Mouse (Mus musculus): ENCODE data around the gene Ypel3. TPM values are rescaled to one million over a fixed set of nuclear protein-coding genes. Genes with fewer than 3 reads are reported as not detected.

Gene Ypel3
- polyA plus RNA-seq, 1 experiment from 2014 or later: 160 TPM

DNA sequence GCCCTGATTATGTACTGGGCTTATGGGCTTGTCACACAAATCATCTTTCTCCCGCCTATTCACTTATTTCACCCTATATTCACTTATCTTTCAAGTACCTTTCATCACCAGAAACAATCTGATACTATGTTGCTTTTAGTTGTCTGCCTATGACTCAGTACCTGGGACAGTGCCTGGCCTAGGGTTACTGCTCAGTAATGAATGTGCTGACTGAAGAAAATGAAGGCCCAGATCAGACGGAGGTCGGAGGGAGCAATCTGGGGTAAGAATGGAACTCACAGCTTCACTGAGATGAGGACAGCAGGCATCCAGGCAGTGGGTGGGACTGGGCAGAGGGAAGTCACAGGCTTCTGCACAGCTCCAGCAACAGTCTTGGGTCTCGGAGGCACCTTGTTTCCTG, 30.6 kb downstream of the Ypel3 start:
- H3K27me3 ChIP-seq (replicated peaks): no peaks in the 10 kb centered on the region
- 69% methylated on average over 4 of the region's 4 CpGs for WGBS
- H3K4me2 ChIP-seq (replicated peaks): peak overlapping the region; percentile 96
- no peak for ATAC-seq (ENCODE audit: low FRiP score, low read depth)
- no peak overlapping the region for H3K27ac ChIP-seq
- no peaks in the 10 kb centered on the region for H3K9me3 ChIP-seq
- peaks cover 20% of the 10 kb centered on the region for H3K4me1 ChIP-seq
- 0 out of 2 replicates have a peak overlapping the region, but pooled peaks have one; percentile 73 for H3K9ac ChIP-seq
- peaks cover 9% of the 10 kb centered on the region; the same call in 1 of the 2 replicates for H3K36me3 ChIP-seq
- H3K4me3 ChIP-seq: no peak overlapping the region

DNA sequence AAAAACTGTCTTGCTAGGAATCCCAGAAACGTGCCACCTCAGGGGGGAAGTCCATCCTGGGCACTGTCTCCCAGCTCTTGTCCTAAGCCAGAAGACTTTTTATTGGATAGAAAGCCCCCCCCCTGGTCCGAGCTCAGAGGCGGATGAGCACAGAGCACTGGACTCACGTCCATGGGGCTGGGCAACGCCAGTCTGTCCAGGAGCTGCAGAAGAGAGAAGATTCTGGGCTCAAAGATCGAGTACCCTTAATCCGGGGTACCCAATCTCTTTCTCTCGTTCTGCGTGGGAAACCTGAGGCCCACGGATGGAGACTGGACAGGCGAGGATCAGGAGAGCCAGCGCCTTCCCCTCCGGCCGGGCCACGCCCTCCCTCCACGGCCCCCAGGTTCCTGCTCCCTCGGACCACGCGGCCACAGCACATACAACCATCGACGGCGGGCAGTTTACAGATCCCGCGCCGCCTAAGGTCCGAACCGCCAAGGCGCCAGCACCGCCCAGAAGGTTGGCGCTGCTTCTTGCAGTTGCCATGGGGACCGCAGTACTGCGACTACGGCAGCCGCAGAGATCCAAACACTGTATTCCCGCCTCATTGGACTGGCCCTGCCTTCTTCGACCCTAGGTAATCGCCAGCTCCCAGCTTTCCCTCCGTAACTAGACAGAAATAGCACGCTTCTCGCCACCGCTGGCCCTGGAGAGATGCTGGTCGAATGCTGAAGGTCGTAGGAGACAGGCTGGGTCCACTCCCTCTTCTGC, 32.1 kb downstream of the Ypel3 start:
- peaks cover 20% of the 10 kb centered on the region for H3K4me1 ChIP-seq
- H3K27ac ChIP-seq: no peak overlapping the region
- H3K9me3 ChIP-seq: no peaks in the 10 kb centered on the region
- H3K9ac ChIP-seq: peak overlapping the region; percentile 73
- WGBS: 1% methylated on average over 43 of the region's 43 CpGs
- H3K27me3 ChIP-seq (replicated peaks): no peaks in the 10 kb centered on the region
- H3K4me3 ChIP-seq: peak overlapping the region; percentile 64
- peak overlapping the region; percentile 96 for H3K4me2 ChIP-seq (replicated peaks)
- H3K36me3 ChIP-seq: no peaks in the 10 kb centered on the region; the same call in 1 of the 2 replicates
- peak; percentile 90 for ATAC-seq (ENCODE audit: low FRiP score, low read depth)

DNA sequence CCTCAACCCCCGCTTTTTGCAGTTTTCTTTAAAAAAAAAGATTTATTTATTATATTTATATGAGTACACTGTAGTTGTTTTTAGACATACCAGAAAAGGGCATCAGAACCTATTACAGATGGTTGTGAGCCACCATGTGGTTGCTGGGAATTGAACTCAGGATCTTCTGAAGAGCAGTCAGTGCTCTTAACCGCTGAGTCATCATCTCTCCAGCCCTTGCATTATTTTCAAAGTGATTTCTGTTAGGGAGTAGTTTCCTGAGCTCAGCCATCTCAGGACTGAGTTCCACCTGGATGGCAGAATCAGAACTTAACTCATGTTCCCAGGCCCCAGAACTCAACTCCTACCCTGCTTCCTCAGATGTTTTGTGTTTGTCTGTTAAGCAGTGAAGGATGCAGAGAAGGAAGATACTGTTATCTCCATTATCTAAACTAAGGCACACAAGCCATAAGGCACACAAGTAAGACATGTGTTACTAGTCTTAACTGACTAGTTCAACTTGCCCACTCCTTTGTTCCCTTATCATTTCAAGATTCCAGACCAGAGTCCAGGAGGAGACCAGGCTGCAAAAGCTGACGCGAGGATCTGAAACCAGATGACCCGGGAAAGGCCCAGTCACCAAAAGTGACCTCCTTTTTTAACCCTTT, 33.1 kb downstream of the Ypel3 start:
- ATAC-seq (ENCODE audit: low FRiP score, low read depth): no peak
- peak overlapping the region; percentile 96; the same call in 1 of the 2 replicates for H3K4me2 ChIP-seq (replicated peaks)
- no peak overlapping the region for H3K9ac ChIP-seq
- peaks cover 20% of the 10 kb centered on the region for H3K4me1 ChIP-seq
- no peaks in the 10 kb centered on the region; the same call in 1 of the 2 replicates for H3K36me3 ChIP-seq
- no peaks in the 10 kb centered on the region for H3K27me3 ChIP-seq (replicated peaks)
- WGBS: 79% methylated on average over 5 of the region's 5 CpGs
- H3K4me3 ChIP-seq: no peak overlapping the region
- no peaks in the 10 kb centered on the region for H3K9me3 ChIP-seq
- H3K27ac ChIP-seq: no peak overlapping the region

DNA sequence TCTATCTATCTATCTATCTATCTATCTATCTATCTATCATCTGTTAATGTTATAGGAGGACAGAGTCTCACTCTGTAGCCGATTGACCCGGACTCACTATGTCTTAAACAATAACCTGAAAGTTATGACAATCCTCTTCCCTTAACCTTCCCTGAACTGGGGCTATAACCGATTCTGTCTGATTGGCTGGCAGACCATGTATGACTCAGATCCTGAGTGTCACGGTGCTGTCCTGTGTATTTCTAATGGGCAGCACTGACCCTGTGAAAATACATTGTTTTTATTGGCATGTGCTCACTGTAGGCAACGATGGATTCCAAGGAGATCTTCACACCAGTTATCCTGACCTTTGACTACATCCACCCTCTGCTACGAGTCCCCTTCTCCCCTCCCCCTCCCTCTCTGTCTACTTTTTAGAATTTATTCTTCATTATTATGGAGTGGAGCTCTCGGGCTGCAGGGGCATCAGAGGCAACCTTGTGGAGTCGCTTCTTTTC, 39.0 kb downstream of the Ypel3 start:
- Histone ChIP-seq H3K9me3 (no peaks in the 10 kb centered on the region), H3K36me3 (no peaks in the 10 kb centered on the region), H3K9ac (no peak overlapping the region), H3K27me3 (replicated peaks) (no peaks in the 10 kb centered on the region), H3K4me3 (no peak overlapping the region), H3K4me1 (no peaks in the 10 kb centered on the region), H3K27ac (no peak overlapping the region), H3K4me2 (replicated peaks) (no peak overlapping the region)
- no peak for ATAC-seq (ENCODE audit: low FRiP score, low read depth)
- WGBS: 54% methylated on average over 8 of the region's 8 CpGs

DNA sequence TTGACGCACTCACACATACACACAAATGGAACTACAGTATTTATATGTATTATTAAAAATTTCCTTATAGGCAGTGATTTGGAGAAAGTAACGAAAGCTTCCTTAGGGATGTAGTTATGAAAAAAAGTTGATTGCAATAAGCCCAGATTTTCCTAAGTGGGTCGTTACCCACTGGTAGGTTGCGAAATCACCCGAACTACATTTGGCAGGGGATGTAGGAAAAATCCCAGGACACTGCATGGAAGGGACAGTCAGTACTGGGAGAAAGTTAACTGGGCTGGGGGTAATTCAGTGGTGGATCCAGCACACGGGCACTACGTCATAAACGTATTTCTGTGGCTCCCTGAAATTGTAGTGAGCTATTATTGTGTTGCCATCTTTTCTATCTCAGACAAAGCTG, 39.7 kb downstream of the Ypel3 start:
- Histone ChIP-seq H3K4me2 (replicated peaks) (no peak overlapping the region), H3K9me3 (no peaks in the 10 kb centered on the region), H3K4me1 (no peaks in the 10 kb centered on the region), H3K27ac (no peak overlapping the region), H3K36me3 (no peaks in the 10 kb centered on the region), H3K9ac (no peak overlapping the region), H3K4me3 (no peak overlapping the region), H3K27me3 (replicated peaks) (no peaks in the 10 kb centered on the region)
- 91% methylated on average over 8 of the region's 8 CpGs for WGBS
- no peak for ATAC-seq (ENCODE audit: low FRiP score, low read depth)

DNA sequence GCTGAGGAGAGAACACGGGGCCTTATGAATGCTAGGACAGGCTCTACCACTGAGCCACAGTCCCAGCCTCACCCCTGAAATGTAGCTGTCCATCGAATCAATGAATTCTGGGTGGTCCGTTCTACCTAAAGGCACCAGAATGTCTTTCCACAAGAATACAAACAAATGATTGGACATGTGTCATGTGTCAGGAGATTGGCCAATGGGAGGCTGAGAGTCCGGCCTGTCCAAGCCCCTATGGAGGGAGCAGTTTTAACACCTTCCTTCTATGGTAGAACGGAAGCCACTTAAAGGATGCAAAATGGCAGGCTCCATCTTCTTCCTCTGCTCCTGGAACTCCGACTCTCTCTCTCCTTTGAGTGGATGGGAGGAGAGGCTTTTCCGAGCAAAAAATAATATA, 40.8 kb downstream of the Ypel3 start:
- H3K4me2 ChIP-seq (replicated peaks): no peak overlapping the region
- H3K4me1 ChIP-seq: peaks cover 7% of the 10 kb centered on the region; the same call in 1 of the 2 replicates
- H3K4me3 ChIP-seq: no peak overlapping the region
- H3K27ac ChIP-seq: no peak overlapping the region
- H3K9me3 ChIP-seq: no peaks in the 10 kb centered on the region
- peaks cover 4% of the 10 kb centered on the region; the same call in 1 of the 2 replicates for H3K27me3 ChIP-seq (replicated peaks)
- no peak overlapping the region for H3K9ac ChIP-seq
- ATAC-seq (ENCODE audit: low FRiP score, low read depth): no peak
- no peaks in the 10 kb centered on the region for H3K36me3 ChIP-seq
- 89% methylated on average over 7 of the region's 7 CpGs for WGBS

DNA sequence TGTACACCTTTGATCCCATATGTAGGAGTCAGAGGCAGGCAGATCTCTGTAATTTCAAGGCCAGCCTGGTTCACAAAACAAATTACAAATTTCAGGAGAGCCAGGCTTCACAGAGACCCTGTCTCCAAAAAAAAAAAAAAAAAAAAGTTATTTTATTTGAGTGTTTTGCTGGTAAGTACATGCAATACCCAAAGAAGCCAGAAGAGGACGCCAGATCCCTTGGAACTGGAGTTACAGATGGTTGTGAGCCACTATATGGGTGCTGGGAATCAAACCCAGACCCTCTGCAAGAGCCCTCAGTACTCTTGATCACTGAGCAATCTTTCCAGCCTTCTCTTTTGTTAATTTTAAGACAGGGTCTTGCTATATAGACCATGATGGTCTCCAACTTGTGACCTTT, 42.1 kb downstream of the Ypel3 start:
- no peaks in the 10 kb centered on the region for H3K9me3 ChIP-seq
- H3K27ac ChIP-seq: no peak overlapping the region
- peaks cover 4% of the 10 kb centered on the region; the same call in 1 of the 2 replicates for H3K27me3 ChIP-seq (replicated peaks)
- no peak overlapping the region for H3K4me3 ChIP-seq
- no peak for ATAC-seq (ENCODE audit: low FRiP score, low read depth)
- H3K4me1 ChIP-seq: peaks cover 14% of the 10 kb centered on the region; the same call in 1 of the 2 replicates
- H3K36me3 ChIP-seq: no peaks in the 10 kb centered on the region
- 47% methylated on average over 1 of the region's 1 CpGs for WGBS
- no peak overlapping the region for H3K4me2 ChIP-seq (replicated peaks)
- no peak overlapping the region for H3K9ac ChIP-seq

DNA sequence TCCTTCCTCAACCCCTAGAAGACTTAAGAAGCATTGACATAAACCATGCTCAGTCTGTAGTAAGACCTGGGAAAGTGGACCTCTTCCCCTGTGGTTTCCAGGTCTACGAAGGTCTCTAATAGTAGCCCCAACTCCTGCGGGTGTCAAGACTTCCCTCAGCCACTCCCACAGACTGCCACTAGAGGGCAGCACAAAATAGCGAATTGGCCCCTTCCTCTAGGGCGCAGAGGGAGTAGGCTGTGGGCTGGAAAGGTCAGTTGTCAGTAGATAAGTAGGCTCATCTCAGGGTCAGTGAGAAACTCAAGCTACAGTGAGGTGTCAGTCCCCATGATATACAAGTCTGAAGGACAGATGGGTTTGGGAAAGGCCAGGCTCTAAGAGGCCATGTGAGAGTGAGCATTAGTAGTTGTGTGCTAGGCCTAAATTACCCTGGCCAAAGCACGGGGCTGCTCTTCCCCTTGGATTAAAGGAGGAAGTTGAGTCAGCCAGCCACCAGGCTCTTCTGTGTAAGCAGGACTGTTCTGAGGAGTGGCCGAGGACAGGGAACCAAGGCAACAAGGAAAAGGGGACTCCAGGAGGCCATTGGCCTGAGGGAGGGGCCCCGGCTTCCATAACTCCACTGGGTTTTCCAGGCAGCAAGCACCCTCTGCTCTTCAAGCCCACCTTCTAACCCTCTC, 45.2 kb downstream of the Ypel3 start:
- H3K9me3 ChIP-seq: no peaks in the 10 kb centered on the region
- no peaks in the 10 kb centered on the region for H3K36me3 ChIP-seq
- peaks cover 9% of the 10 kb centered on the region; the same call in 1 of the 2 replicates for H3K27me3 ChIP-seq (replicated peaks)
- H3K4me1 ChIP-seq: peaks cover 35% of the 10 kb centered on the region
- 24% methylated on average over 7 of the region's 7 CpGs for WGBS
- 0 out of 2 replicates have a peak overlapping the region, but pooled peaks have one; percentile 59 for H3K4me3 ChIP-seq
- H3K4me2 ChIP-seq (replicated peaks): peak overlapping the region; percentile 73
- peak; percentile 14; the same call in 1 of the 2 replicates for ATAC-seq (ENCODE audit: low FRiP score, low read depth)
- 0 out of 2 replicates have a peak overlapping the region, but pooled peaks have one; percentile 37 for H3K27ac ChIP-seq
- peak overlapping the region; percentile 82; the same call in 1 of the 2 replicates for H3K9ac ChIP-seq

DNA sequence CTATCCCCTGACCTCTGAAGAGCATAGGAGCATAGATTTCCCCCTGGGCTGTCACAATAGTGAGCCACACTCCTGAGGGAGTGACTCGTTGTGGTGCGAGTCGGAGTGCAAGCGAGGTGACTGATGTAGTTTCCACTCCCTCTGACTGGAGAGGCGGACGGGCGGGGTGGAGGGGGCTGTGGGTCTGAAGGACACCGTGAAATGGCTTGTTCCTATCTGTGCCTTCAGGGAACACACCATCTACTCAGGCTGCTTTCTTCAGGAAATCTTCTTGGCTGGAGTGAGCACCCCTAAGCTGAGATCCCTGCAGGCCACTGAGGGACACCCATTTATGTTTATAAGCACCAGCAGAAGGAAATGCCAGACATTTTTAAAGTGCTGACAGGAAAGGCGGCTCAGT, 46.0 kb downstream of the Ypel3 start:
- Histone ChIP-seq H3K4me1 (peaks cover 36% of the 10 kb centered on the region), H3K4me3 (peak overlapping the region; percentile 59)
- ATAC-seq (ENCODE audit: low FRiP score, low read depth): peak; percentile 27; the same call in 1 of the 2 replicates

DNA sequence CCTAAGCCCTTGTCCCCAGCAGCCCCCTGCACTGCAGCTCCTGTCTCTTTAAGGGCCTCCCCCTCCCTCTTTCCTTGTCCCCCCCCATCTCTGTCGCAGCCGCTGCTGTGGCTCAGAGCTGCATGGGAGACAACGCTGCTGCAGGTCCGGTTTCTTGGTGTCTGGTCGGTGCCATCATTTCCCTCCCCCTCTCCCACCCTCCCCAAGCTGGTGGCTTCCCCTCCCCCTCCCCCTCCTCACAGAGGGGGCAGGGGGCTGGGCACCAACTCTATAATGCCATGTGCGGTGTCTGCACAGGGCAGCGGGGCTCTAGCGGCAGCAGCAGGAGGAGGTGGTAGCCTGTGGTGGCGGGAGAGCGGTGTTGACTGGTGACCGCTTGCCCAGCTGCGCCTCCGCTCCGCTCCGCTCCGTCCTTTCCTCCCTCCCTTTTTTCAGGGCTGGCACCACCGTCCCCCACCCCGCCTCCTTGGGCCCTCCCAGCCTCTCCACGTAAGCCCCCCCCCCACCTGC, 46.5 kb downstream of the Ypel3 start:
- ATAC-seq (ENCODE audit: low FRiP score, low read depth): peak; percentile 67
- Histone ChIP-seq H3K4me3 (peak overlapping the region; percentile 59), H3K9ac (peak overlapping the region; percentile 82), H3K9me3 (no peaks in the 10 kb centered on the region), H3K4me1 (peaks cover 36% of the 10 kb centered on the region), H3K27me3 (replicated peaks) (peaks cover 9% of the 10 kb centered on the region; the same call in 1 of the 2 replicates), H3K4me2 (replicated peaks) (peak overlapping the region; percentile 73), H3K36me3 (no peaks in the 10 kb centered on the region), H3K27ac (peak overlapping the region; percentile 67; the same call in 1 of the 2 replicates)
- under 1% methylated on average over 17 of the region's 19 CpGs for WGBS

More for the DNA sequence above, 46.0 kb downstream of the Ypel3 start:
- H3K36me3 ChIP-seq: no peaks in the 10 kb centered on the region
- peak overlapping the region; percentile 82 for H3K9ac ChIP-seq
- peaks cover 9% of the 10 kb centered on the region; the same call in 1 of the 2 replicates for H3K27me3 ChIP-seq (replicated peaks)
- WGBS: 13% methylated on average over 9 of the region's 9 CpGs
- no peaks in the 10 kb centered on the region for H3K9me3 ChIP-seq
- H3K4me2 ChIP-seq (replicated peaks): peak overlapping the region; percentile 73
- H3K27ac ChIP-seq: peak overlapping the region; percentile 37; the same call in 1 of the 2 replicates

DNA sequence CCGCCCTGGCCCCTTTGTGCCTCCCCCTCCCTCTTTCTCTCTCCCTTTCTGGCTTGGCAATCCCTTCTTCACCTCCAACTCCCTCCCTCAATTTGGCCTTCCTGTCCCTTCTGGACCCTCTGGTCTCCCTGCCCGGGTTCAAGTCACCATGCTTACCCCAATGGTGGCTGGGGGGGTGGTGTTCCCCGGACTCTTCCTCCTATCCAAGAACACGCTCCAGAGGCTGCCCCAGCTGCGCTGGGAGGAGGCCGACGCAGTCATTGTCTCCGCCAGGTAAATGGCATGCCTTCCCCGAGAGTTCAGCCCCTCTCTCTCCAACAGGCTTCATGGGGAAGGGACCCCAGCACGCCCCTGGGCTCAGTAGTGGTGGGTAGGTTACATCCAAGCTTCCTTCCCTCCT, 47.2 kb downstream of the Ypel3 start:
- H3K9ac ChIP-seq: peak overlapping the region; percentile 82
- H3K4me1 ChIP-seq: peaks cover 36% of the 10 kb centered on the region
- H3K36me3 ChIP-seq: peaks cover 5% of the 10 kb centered on the region; the same call in 1 of the 2 replicates
- H3K4me2 ChIP-seq (replicated peaks): peak overlapping the region; percentile 73
- H3K27ac ChIP-seq: peak overlapping the region; percentile 21; the same call in 1 of the 2 replicates
- ATAC-seq (ENCODE audit: low FRiP score, low read depth): no peak
- H3K9me3 ChIP-seq: no peaks in the 10 kb centered on the region
- H3K27me3 ChIP-seq (replicated peaks): peaks cover 13% of the 10 kb centered on the region; the same call in 1 of the 2 replicates
- 13% methylated on average over 10 of the region's 10 CpGs for WGBS
- H3K4me3 ChIP-seq: peak overlapping the region; percentile 59
